Mouse (Mus musculus): Measurements from ENCODE around the gene Ccdc185.

Ccdc185 gene

DNA sequence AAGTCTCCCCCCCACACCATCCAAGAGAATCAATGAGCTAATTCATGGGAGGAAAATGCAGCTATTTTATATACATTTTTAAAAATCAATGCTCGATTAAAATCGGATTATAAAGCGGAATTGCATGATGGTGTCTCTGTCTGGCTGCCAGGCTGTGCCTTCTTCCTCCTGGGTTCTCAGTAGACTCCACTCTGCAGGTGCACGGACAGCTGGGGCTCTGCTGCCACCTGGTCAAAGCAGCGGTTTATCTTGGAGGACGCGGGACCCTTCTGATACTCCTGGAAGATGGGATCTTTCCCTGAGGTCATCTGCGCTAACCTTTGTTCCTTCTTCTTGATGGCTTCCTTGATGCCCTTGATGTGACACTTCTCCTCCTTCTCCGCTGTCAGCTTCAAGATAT, 1.9 kb downstream of the Ccdc185 start:
- DNase-seq (ENCODE audit: low read depth, low spot score), result no peak

DNA sequence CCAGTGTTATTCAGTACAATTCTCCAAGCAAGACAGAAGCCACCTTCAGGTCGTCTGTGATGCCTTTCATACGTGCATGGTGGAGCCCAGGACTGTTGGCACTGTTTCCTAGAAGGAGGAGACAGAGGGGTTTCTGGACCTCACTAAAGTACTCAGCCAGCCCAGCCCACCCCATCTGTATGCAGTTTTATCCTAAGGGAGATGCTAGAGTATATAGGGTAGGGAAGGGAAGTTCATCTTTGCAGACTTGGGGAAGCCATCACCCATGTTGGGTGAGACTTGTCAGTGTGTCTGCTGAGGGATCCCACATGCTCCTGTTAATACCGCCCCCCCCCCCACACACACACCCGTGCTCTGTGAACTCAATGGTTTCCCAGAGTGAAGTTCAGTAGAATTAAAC, 13.1 kb downstream of the Ccdc185 start:
- no peak for DNase-seq (ENCODE audit: low read depth, low spot score)

DNA sequence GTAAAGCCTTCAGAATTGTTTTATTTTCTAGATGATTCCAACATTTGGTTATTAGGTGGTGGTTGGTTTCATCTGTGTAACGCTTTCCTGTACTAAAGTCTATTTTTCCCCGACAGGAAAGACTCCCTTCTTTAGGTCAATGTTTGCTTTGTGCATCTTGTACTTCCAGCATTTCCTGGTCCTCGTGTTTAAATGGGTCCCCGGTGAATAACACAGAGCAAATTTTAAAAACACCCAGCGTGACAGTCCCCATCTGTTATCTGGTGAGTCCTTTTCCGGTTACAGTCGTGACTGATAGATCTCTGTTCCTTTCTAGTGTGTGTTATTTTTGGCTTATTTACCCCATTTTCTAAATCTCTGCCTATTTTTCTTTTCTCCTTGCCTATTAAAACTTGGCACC, 16.3 kb downstream of the Ccdc185 start:
- no peak for DNase-seq (ENCODE audit: low read depth, low spot score)

DNA sequence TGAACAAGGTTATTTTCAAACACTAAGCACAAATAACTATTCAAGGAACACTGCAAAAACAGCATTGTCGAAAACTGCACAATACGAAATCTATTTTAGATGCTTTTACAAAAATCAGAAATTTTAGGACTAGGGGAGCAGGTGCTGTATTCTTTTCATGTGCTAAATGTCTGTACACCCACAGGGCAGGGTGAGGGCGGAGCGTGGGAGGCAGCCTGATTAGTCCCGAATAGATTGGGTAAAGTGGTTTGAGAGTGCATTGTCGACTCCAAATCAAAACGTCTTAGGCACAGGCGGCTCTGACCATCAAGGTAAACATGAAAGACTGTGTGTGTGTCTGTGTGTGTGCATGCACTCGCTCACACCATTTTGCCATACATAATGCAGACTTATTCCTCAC, 20.0 kb downstream of the Ccdc185 start:
- no peak for DNase-seq (ENCODE audit: low read depth, low spot score)

DNA sequence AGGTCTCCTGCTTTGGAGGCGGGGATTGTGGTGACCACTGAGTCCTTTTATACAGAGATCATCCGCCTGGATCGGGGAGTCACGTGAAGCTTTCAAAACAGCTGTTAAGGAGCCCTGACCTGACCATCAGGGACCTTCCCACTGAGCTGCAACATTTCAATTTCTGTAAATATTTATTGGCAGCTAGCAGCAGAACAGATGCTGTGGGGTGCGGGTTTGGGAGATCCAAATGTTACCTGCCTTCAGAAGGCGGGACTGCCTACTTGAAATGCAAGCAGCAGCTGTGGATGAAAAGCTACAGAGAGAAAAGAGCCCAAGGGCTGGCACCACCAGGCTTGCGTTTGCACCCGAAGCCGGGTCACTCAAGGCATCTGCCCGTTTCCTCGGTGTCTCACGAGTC, 21.4 kb downstream of the Ccdc185 start:
- no peak for DNase-seq (ENCODE audit: low read depth, low spot score)

DNA sequence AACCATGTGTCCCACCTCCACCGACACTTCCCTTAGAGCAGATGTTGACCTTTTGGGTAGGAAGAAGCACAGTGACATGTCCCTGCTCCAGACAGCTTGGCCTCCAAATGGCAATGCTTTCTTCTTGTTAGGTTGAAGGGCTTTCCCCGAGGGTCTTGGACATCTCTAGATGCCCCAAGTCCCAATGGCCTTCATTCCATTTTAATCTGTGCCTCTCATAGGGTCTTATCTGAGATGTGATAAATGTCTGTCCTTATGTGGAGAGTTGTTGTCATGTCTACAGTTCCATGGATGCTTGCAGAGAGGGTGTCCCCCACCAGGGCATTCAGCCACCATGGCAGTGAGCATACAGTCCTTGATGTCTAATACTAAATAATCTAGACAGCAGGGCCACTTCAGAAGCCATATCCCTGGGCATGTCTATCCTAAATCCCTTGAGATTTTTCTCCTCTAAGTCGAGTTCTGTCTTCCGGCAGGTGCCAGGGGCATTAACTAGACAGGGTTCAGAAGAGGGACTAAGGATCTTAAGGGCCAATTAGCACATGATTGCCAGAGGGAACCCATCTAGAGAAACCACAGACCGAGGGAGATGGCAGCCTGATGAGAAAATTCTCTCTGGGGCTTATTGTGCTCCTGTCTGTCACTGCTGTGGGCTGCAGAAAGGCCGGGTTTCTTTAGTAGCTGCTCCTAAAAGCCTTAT, 34.6 kb downstream of the Ccdc185 start:
- DNase-seq (ENCODE audit: low read depth, low spot score), result no peak

DNA sequence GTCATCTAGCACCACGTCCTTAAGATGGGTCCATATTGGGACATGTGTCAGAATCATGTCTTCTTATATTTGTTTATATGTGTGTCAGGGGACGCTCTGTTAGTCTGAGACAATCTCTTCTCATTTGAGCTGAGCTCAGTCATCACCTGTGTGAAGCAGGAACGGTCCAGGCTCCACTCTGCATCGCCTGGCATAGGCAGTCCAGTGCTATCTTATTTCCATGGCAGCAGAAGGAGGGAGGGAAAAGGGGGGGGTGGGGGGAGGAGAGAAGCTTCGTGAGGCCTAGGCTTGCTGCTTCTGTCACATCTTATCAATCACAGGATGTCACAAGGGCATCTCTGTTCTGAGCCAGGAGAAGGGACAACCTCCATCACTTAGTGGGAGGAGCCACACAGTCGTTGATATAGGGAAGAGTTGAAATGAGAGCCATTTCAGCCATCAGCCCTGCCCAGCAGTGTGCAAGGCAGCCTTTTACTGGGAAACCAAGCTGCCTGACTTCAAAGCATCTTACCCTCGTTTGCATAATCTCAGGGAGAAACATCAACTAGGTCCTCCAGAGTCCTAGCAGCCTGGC, 37.5 kb downstream of the Ccdc185 start:
- DNase-seq (ENCODE audit: low read depth, low spot score), result no peak

DNA sequence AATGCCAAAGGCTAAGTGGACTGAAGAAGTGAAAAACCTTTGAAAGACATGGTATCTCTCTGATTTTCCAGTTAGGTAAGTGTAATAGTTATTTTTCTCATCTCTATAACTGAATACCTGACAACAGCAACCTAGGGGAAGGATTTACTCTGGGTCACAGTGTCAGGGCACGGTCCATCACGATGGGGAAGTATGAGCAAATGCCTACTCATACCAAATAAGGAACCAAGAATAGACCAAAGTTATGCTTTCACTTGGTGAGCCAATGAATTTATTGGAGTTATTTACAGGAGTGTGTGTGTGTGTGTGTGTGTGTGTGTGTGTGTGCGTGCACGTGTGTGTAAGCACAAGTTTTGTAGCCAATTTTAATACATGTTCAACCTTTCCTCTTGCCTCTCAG, 41.5 kb downstream of the Ccdc185 start:
- DNase-seq (ENCODE audit: low read depth, low spot score), result no peak

DNA sequence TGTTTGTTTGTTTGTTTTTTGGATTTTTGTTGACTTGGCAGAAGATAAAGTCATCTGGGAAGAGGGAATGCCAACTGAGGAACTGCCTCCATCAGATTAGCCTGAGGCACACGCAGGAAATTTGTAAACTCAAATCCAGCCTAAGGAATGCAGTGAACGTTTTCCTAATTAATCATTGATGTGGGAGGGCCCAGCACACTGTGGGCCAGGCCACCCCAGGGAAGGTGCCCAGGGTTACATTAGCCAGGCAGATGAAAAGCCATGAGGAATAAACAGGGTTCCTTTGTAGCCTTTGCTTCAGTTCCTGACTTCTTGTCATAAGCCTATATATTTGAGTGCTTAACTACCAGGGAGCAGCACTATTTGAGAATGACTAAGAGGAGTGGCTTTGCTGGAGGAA, 44.1 kb downstream of the Ccdc185 start:
- no peak for DNase-seq (ENCODE audit: low read depth, low spot score)

DNA sequence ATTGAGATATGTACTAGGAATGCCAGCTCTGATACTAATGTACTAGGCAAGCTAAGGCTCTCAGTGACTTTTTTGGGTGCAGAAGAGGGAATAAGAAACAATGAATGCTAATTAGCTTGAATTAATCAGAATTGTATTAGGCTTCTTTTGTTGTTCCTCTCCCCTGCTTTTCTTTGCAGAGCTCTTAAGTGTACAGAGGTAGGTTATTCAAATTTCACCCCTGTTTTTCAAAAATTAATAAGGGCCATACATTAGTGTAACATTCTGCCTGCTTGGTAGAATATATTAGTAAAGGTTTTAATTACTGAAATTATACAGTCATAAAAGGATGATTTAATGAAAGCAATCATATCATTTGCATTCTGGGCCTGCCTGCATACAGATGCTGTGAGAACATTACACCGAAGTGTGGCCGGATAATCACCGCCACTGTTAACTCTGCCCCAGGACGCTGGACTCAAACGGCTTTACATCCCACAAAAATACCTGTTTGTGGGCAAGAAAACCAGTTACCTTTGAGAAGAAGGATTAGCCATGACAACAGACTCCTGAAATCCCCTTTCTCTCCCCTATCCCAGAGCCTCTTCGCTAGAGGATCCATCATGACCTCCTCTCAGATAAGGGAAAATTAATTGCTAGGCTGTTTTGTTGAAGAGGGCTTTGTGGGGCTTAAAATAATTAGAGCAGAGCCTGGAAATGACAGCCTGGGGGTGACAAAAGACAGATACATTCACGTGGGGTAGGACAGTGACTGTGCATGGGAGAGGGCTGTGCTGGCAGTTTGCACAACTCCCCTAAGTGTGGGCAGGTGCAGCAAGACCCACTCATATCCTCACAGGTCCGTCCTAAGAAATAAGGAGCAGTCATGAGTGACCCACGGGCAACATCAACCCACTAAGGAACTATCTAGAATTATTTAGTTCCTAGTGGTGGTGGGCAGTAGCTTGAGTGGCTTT, 49.3 kb downstream of the Ccdc185 start:
- no peak for DNase-seq (ENCODE audit: low read depth, low spot score)

Data from WW6 (cell line).